Mouse (Mus musculus) C2C12 (cell line): ENCODE results near the gene Tcerg1l.

Source experiments
- CTCF ChIP-seq: IDR thresholded peaks from one replicate; pipeline ENCODE4 v1.5.1; 2011; ENCODE audit not compliant: control insufficient read depth, insufficient read depth, insufficient read length
- FOSL1 ChIP-seq: IDR thresholded peaks from one replicate; pipeline ENCODE4 v1.8.0; 2011; ENCODE audit warnings: mild to moderate bottlenecking, low read length; ENCODE audit not compliant: poor library complexity, insufficient read depth, severe bottlenecking
- MAX ChIP-seq: IDR thresholded peaks from one replicate; pipeline ENCODE4 v1.6.1; 2011; ENCODE audit warnings: mild to moderate bottlenecking, control low read depth
- USF1 ChIP-seq: IDR thresholded peaks from one replicate; pipeline ENCODE4 v1.6.1; 2011; ENCODE audit warnings: low read depth, mild to moderate bottlenecking, control low read depth, moderate library complexity

GRCm38 (mm10) chr7:138365519-138365918 lies 32.0 kb downstream of the Tcerg1l start:
- TF ChIP-seq CTCF (no peak), USF1 (no peak), FOSL1 (no peak), MAX (no peak)
